Mouse (Mus musculus) kidney, embryonic 16.5 days (tissue): ENCODE measurements around the gene Gnptg. TPM values are rescaled to one million over a fixed set of nuclear protein-coding genes. Genes with fewer than 3 reads are reported as not detected.

Source experiments
- ATAC-seq: fragments of 200-750 bp; cut with Nextera tagmentation; 2 replicates; pipeline ENCODE4 v1.8.0; 2017; ENCODE audit warnings: moderate TSS enrichment; ENCODE audit not compliant: low FRiP score, low TSS enrichment
- H3K27ac ChIP-seq: fragments of 300-500 bp; sonication (generic); 2 replicates; pipeline ENCODE4 v1.5.1; 2014; ENCODE audit warnings: low read length
- H3K27me3 ChIP-seq: fragments of 300-500 bp; sonication (generic); 2 replicates; pipeline ENCODE4 v1.6.1; 2014; ENCODE audit warnings: low read length, control low read depth, mixed read lengths; ENCODE audit not compliant: insufficient read depth
- H3K36me3 ChIP-seq: fragments of 300-500 bp; sonication (generic); 2 replicates; pipeline ENCODE4 v1.6.1; 2014; ENCODE audit warnings: low read length, control low read depth, mixed read lengths; ENCODE audit not compliant: insufficient read depth
- H3K4me1 ChIP-seq: fragments of 300-500 bp; sonication (generic); 2 replicates; pipeline ENCODE4 v1.6.1; 2014; ENCODE audit warnings: low read length, control low read depth, mixed read lengths; ENCODE audit not compliant: insufficient read depth
- H3K4me2 ChIP-seq: fragments of 300-500 bp; sonication (generic); replicated peaks from 2 replicates; pipeline ENCODE4 v1.6.1; 2014; ENCODE audit warnings: low read depth, low read length
- H3K4me3 ChIP-seq: fragments of 300-500 bp; sonication (generic); 2 replicates; pipeline ENCODE4 v1.5.1; 2014; ENCODE audit warnings: mild to moderate bottlenecking, low read length
- H3K9ac ChIP-seq: fragments of 300-500 bp; sonication (generic); replicated peaks from 2 replicates; pipeline ENCODE4 v1.6.1; 2014; ENCODE audit warnings: low read length
- H3K9me3 ChIP-seq: fragments of 300-500 bp; sonication (generic); 2 replicates; pipeline ENCODE4 v1.6.1; 2016; ENCODE audit warnings: low read length, control low read depth
- WGBS: fragments of 180-500 bp; shearing (Covaris S2); extraction: QIAGEN DNeasy Blood & Tissue Kit; methylation state at CpG from one replicate; pipeline ENCODE4 v1.1.7; 2014; 5-methylcytosine and 5-hydroxymethylcytosine counted together
- polyA plus RNA-seq: library from polyadenylated mRNA; unstranded; fragments of >200 nt; fragmentation: Nextera tagmentation; extraction: Ambion mirVana; gene quantifications from 2 replicates; pipeline ENCODE4 v1.2.1, GENCODE M21; 2015

The Gnptg gene
- polyA plus RNA-seq, 1 experiment from 2014 or later, result 56.6 TPM

DNA sequence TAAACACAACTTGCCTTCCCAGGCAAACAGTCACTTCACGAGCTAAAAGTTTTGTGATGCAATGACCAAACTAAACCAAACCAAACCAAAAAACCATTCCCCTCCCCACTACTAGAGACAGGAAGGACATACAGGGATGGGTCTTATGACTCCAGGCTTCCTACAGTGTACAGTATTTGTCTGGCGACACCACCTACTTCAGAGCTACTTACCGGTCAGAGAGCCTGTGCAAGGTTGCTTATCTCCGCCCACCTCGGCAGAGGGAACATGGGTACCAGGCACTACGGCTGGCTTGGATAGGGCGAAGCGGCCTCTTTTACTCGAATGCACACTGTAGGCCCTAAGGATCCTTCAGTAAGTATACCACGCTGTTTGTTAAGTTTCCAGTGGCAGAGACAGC, 32.4 kb upstream of the Gnptg start:
- Histone ChIP-seq H3K27me3 (no peaks in the 10 kb centered on the region), H3K4me1 (peaks cover 30% of the 10 kb centered on the region), H3K4me3 (peak overlapping the region; percentile 100), H3K4me2 (peak overlapping the region; percentile 100), H3K27ac (peak overlapping the region; percentile 100), H3K9me3 (no peaks in the 10 kb centered on the region), H3K36me3 (peaks cover 29% of the 10 kb centered on the region), H3K9ac (peak overlapping the region; percentile 99)
- WGBS, result 1% methylated on average over 10 of the region's 10 CpGs
- no peak for ATAC-seq

DNA sequence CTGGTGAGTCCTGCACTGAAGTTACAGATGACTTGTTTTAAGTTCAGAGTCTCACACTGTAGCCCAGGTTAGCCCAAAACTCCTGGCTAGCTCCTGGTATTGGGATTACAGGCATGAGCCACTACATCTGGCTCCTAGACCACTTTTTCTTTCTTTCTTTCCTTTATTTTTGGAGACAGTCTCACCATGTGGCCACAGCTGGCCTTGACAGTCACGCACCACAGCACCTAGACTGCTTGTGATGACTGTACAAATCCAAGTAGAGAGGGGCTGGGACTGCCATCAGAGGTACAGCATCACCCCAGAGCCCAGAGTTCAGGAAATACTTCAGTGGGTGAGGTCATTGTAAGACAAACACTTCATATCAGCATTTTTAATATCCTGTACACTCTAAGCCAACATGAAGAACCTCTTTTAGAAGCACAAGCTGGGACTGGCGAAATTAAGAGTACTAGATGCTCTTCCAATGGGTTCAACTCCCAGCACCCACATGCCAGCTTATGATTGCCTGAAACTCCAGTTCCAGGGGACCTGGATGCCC, 30.9 kb upstream of the Gnptg start:
- ATAC-seq, result no peak
- no peak overlapping the region for H3K27ac ChIP-seq
- H3K4me3 ChIP-seq, result peak overlapping the region; percentile 100
- peaks cover 44% of the 10 kb centered on the region for H3K36me3 ChIP-seq
- WGBS, result 75% methylated on average over 2 of the region's 2 CpGs
- no peaks in the 10 kb centered on the region for H3K9me3 ChIP-seq
- H3K27me3 ChIP-seq, result no peaks in the 10 kb centered on the region
- H3K4me1 ChIP-seq, result peaks cover 30% of the 10 kb centered on the region
- 0 out of 2 replicates have a peak overlapping the region, but pooled peaks have one; percentile 99 for H3K9ac ChIP-seq
- peak overlapping the region; percentile 100 for H3K4me2 ChIP-seq

DNA sequence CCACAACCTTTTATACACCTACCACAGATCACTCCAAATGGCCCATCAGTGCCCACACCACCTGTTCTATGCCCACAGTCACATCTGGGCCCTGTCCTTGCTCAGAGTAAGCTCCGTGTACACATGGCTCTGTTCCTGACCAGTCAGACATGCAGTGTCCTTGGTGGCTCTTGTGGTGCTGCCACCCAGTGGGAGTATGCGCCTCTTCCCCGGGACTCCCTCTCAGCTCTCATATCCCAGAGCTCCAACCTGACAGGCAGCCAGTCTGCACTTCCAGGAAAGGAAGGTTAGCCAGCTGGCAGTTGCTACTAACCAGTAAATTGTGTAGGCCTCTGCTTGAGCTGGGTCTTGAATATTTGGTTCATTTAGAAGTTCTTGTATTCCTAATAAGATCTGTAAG, 24.5 kb upstream of the Gnptg start:
- H3K4me2 ChIP-seq, result no peak overlapping the region
- 70% methylated on average over 3 of the region's 3 CpGs for WGBS
- no peak overlapping the region for H3K27ac ChIP-seq
- no peaks in the 10 kb centered on the region for H3K27me3 ChIP-seq
- no peak overlapping the region for H3K4me3 ChIP-seq
- H3K4me1 ChIP-seq, result no peaks in the 10 kb centered on the region
- ATAC-seq, result no peak
- H3K9ac ChIP-seq, result no peak overlapping the region
- no peaks in the 10 kb centered on the region for H3K9me3 ChIP-seq
- H3K36me3 ChIP-seq, result peaks cover 78% of the 10 kb centered on the region

DNA sequence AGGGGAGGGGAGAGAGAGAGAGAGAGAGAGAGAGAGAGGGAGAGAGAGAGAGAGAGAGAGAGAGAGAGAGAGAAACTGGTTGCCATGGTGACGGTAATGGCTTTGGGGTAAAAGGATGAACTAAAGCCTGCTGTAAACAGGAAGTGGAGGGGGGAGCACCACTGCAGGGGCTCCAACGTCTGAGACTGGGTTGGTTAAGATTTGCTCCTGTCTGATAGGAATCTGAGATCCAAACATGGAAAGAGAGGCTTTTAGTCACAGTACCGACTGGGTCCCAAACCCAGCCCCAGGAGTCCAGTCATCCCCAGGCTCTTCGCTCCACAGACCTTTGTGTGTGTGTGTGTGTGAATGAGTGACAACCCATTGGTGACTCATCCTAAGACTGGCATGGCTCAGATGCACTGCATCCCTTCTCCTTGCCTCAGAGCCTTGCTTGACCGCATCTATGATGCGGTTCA, 17.9 kb upstream of the Gnptg start:
- no peak overlapping the region for H3K4me3 ChIP-seq
- 52% methylated on average over 6 of the region's 6 CpGs for WGBS
- peaks cover 19% of the 10 kb centered on the region for H3K27me3 ChIP-seq
- H3K9ac ChIP-seq, result no peak overlapping the region
- no peak for ATAC-seq
- no peak overlapping the region for H3K4me2 ChIP-seq
- peaks cover 23% of the 10 kb centered on the region for H3K36me3 ChIP-seq
- H3K9me3 ChIP-seq, result no peaks in the 10 kb centered on the region
- H3K4me1 ChIP-seq, result peaks cover 14% of the 10 kb centered on the region; the same call in 1 of the 2 replicates
- H3K27ac ChIP-seq, result no peak overlapping the region

DNA sequence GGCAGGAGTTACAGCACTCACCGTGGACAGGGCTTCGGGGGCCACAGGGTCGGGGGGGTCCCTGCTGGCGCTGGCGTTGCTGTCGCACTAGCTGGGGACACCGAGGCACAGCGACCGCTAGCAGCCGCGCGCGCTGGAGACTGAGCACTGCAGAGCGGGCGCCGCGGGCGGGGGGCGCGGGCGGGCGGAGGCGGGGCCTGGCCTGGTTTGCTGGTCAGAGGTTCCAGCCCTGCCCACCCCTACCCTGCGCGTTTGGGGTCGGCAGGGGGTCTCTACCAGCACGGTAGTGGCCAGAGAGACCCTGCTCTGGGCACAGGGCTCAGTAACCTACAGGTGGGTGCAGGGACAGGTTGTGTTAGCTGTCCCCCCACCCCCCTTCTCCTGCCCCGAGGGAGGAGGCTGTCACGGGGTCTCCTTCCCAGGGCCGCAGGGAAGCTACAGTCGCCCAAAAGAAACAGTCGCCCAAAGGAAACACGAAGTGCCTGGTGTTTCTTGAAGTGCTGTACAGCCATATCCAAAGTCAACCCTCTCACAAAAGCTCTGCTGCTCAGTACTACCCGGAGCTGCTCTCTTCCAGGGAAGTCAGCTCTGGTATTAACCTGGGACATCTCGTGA, 16.3 kb upstream of the Gnptg start, which contains the start of gene Baiap3:
Gene Baiap3, minus strand, starts transcription at position 225 of the 615 bp plus-strand sequence.
- Histone ChIP-seq H3K9me3 (no peaks in the 10 kb centered on the region), H3K27ac (no peak within 1 kb of the TSS), H3K9ac (peak within 1 kb of the TSS; percentile 56), H3K4me3 (peak within 1 kb of the TSS; percentile 46), H3K36me3 (peaks cover 17% of the 10 kb centered on the region), H3K4me2 (peak within 1 kb of the TSS; percentile 77), H3K4me1 (peaks cover 14% of the 10 kb centered on the region; the same call in 1 of the 2 replicates), H3K27me3 (peaks cover 19% of the 10 kb centered on the region)
- peak; percentile 29 for ATAC-seq
- 3% methylated on average over 32 of the region's 35 CpGs for WGBS

DNA sequence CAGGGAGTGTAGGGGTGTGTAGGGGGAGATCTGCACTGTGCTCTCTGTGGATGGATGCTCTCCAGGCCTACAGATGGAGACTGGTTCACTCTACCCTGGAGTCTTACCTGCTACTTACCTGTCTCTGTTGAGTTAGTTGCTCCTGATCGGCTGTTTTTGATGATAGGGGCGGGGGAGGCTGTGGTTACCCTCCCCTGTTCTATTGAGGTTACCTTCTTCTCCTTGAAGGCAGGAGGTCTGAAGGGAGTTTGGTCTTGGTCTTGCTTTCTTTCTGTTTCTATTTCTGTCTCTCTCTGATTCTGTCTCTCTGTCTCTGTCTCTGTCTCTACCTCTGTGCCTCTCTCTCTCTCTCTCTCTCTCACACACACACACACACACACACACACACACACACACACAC, 15.2 kb upstream of the Gnptg start:
- 47% methylated on average over 2 of the region's 2 CpGs for WGBS
- no peak for ATAC-seq

DNA sequence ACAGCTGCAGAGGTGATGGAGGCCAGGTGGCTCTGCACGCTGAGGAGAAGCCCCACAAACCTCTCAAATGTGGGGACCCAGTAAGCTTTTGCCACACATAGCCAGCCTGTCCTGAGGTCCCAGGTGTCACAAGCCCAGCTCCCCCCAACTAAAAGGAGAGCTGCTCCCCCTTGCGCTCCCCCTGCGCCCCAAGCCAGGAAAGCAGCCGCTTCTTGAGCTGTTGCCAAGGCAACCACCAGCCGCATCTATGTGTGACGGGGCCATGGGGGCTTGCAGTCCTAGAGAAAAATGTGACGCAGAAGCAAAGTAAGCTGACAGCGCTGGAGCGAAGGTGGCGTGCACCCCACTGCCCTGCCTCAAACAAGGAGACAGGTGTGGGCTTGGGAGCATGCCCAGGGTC, 13.8 kb upstream of the Gnptg start:
- Histone ChIP-seq H3K27ac (no peak overlapping the region), H3K36me3 (peaks cover 3% of the 10 kb centered on the region; the same call in 1 of the 2 replicates), H3K9ac (no peak overlapping the region), H3K4me2 (no peak overlapping the region), H3K9me3 (no peaks in the 10 kb centered on the region), H3K27me3 (peaks cover 19% of the 10 kb centered on the region), H3K4me1 (peaks cover 14% of the 10 kb centered on the region; the same call in 1 of the 2 replicates), H3K4me3 (no peak overlapping the region)
- no peak for ATAC-seq
- WGBS, result 40% methylated on average over 10 of the region's 10 CpGs

More for the DNA sequence above, 15.2 kb upstream of the Gnptg start:
- Histone ChIP-seq H3K27ac (no peak overlapping the region), H3K9ac (no peak overlapping the region), H3K4me2 (no peak overlapping the region), H3K4me3 (no peak overlapping the region), H3K36me3 (peaks cover 14% of the 10 kb centered on the region), H3K27me3 (peaks cover 19% of the 10 kb centered on the region), H3K9me3 (no peaks in the 10 kb centered on the region), H3K4me1 (peaks cover 14% of the 10 kb centered on the region; the same call in 1 of the 2 replicates)

DNA sequence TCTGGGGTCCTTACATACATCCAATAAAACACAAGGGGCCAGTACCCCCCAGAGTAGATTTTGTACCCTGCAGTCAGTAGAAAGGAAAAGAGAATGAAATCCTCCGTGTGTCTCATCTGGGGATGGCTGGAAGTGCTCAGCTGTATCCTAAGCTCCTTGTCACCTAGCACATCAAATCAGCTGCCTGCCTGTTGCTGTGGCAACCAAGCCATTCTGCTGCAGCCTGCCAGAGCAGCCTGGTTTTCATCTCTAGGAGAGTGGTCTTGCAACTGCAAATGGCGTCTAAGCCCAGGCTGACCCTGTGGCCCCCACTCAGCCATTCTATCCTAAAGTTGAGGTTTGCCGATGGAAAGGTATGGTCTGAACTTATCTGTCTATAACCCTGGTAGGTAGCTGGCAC, 12.7 kb upstream of the Gnptg start:
- Histone ChIP-seq H3K27ac (no peak overlapping the region), H3K9me3 (no peaks in the 10 kb centered on the region), H3K4me1 (peaks cover 10% of the 10 kb centered on the region; the same call in 1 of the 2 replicates), H3K36me3 (no peaks in the 10 kb centered on the region), H3K4me2 (no peak overlapping the region), H3K27me3 (peaks cover 19% of the 10 kb centered on the region), H3K4me3 (no peak overlapping the region), H3K9ac (no peak overlapping the region)
- WGBS, result 45% methylated on average over 3 of the region's 3 CpGs
- no peak for ATAC-seq

DNA sequence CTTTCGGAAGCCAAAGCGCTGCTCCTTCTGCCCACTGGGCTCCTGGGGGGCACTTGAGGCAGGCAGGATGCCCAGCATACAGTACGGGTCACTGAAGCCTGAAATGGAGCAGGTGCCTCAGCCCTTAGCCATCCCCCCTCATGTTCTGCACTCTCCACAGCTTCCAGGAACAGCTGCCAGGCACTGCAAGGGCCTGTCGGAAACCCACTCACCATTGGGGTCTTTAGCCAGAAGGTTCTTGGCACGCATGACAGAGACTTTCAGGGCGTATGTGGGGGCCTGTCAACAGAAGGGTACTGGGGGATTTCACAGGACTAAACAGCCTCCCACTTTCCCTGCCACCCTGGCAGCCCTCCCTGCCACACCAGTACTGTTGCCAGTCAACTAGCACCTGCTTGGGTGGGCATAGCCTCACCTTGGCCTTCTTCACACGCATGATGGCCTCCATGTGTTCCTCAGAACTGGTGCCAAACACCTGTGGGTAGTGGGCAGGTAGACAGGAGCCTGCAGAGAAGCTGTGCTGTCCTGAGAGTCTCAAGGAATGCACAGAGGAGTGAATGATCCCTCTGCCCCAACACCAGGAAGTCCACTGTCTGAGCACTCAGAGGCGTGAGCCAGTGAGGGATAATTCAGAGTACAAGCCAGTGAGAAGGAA, 10.4 kb upstream of the Gnptg start:
- peaks cover 11% of the 10 kb centered on the region for H3K27me3 ChIP-seq
- no peak for ATAC-seq
- H3K4me2 ChIP-seq, result no peak overlapping the region
- no peaks in the 10 kb centered on the region for H3K4me1 ChIP-seq
- WGBS, result 74% methylated on average over 8 of the region's 8 CpGs
- no peak overlapping the region for H3K27ac ChIP-seq
- H3K9me3 ChIP-seq, result no peaks in the 10 kb centered on the region
- no peaks in the 10 kb centered on the region for H3K36me3 ChIP-seq
- H3K9ac ChIP-seq, result no peak overlapping the region
- no peak overlapping the region for H3K4me3 ChIP-seq
